Mouse (Mus musculus): ENCODE measurements around the gene Egr2.

DNA sequence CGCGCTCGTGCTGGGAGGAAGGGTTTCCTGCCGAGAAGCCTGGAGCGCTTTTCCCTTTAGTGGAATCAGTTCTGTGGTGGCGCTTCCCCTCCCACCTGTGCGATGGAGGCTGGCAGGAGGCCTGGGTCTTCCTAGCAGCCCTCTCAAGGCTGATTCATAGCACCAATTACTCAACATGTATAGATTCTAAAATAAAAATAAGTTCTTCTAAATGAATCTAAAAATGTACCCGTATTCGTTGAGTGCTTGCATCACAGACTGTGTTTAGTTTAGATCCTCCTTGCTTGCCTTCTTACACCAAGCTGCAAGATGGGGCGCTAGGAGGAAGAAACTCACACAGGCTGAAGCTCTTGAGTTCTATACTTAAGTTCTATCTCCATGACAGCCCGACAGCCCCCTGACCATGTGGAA lies 43.1 kb upstream of the Egr2 start:
- no peak for TF ChIP-seq POLR2A (IDR thresholded peaks at IDR 0.05; ENCODE audit: borderline replicate concordance, extremely low read depth, low read depth, low read length)
- no peak for TF ChIP-seq CTCF (IDR thresholded peaks at IDR 0.05; ENCODE audit: insufficient read depth, low read length)

Data from lung, adult 2 months (tissue).